Mouse (Mus musculus): Measurements from ENCODE around the gene Cep55. TPM values are rescaled to one million over a fixed set of nuclear protein-coding genes. Genes with fewer than 3 reads are reported as not detected.

Cep55 gene
- total RNA-seq (2023) = 2.2 to 3.0 TPM (median 2.2 TPM) in 4 replicates

DNA sequence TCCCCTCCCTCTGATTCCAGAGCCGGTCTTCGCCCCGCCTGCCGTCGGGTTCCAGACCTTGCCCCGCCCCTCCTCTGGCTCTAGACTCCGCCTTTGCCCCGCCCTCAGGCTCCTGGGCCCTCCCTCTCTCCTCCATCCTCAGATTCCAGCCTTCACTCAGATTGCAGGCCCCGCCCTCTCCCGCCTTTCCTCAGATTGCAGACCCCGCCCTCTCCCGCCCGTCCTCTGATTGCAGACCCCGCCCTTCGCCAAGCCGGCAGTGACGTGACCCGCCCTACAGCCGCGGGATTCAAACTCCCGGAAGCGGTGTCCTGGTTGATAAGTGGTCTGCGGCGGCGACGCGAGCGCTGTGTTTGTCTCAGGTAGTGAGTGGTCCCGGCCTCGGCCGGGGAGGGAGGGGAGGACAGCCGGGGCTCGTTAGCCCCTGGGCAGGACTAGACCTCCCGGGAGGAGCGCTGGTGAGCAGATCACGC is at the start of gene Cep55:
TSS of gene Cep55 (plus strand) at position 292 of the 473 bp plus-strand sequence.

DNA sequence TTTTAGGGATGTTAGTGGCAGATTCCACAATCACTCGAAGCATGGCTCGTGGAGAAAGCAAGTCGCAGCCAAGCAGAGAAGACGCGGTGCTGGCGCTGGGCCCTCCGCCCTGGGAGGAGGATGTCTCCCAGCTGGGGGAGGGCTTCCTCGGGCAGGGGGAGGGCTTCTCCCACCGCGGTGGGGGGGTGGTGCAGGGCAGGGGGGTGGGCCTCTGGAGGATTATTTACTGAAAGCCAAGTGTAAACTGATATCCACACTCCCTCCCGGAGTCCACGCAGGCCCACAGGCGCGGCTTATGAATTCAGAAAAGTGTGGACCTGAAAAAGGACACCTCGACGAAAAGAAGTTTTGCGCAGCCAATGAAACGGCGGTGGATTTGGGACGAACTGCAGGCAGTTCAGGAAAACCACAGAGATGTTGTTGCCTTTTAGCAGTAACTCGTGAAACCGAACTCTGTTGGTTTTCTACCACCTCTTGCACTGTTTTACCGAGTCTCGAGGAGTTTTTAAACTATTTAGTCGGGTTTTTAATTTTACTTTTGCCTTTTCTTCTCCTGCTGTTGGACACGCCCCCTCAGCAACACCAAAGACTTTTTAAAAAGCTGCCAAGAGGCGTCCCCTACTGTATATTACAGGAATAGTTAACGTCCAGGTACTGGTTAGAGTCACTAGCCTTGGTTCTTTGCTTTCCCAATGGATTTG is 11.4 kb upstream of the Cep55 start, which contains the start of gene Myof:
TSS of gene Myof (minus strand) at position 297 of the 701 bp plus-strand sequence.

DNA sequence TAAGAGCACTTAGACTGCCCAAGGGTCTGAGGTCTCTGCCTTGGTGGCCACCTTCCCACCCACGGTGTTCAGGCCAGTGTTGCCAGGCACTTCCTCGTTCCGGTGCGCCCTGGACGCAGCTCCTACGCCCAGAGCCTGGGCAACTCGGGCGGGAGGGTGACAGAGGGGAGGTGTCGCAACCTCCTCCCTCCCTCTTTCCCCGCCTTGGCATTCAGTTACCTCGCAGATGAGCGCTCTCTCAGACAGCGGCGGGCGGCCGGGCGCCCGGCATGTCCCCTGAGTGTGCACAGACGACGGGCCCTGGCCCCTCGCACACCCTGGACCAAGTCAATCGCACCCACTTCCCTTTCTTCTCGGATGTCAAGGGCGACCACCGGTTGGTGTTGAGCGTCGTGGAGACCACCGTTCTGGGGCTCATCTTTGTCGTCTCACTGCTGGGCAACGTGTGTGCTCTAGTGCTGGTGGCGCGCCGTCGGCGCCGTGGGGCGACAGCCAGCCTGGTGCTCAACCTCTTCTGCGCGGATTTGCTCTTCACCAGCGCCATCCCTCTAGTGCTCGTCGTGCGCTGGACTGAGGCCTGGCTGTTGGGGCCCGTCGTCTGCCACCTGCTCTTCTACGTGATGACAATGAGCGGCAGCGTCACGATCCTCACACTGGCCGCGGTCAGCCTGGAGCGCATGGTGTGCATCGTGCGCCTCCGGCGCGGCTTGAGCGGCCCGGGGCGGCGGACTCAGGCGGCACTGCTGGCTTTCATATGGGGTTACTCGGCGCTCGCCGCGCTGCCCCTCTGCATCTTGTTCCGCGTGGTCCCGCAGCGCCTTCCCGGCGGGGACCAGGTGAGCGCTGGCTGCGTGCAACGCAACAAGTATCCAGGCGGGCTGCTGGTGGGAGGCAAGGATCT is 42.3 kb downstream of the Cep55 start, which contains the start of gene Ffar4:
TSS of gene Ffar4 (plus strand) at position 214 of the 901 bp plus-strand sequence.

Other genes with a start within 250 kb of the Cep55 start
- gene Myof, start 11.4 kb upstream of the Cep55 start, total RNA-seq (2023) = 38.5 to 50.9 TPM (median 47.8 TPM) in 4 replicates
- gene Ffar4, start 42.1 kb downstream of the Cep55 start, total RNA-seq (2023) = not detected in 4 replicates
- not detected in 4 replicates for gene Rbp4, start 70.3 kb downstream of the Cep55 start, total RNA-seq (2023)
- gene Pde6c, start 77.8 kb downstream of the Cep55 start, total RNA-seq (2023) = not detected in 4 replicates
- gene Fra10ac1, start 169.1 kb downstream of the Cep55 start, total RNA-seq (2023) = 20.0 to 23.1 TPM (median 21.6 TPM) in 4 replicates
- gene Lgi1, start 209.5 kb downstream of the Cep55 start, total RNA-seq (2023) = not detected in 4 replicates

Measured in B cell, adult 62 days (primary cell).